Mouse (Mus musculus): ENCODE data around the gene Rnf141. TPM values are rescaled to one million over a fixed set of nuclear protein-coding genes. Genes with fewer than 3 reads are reported as not detected.

Rnf141 gene
- polyA plus RNA-seq, 1 experiment, result 19.1 TPM

DNA sequence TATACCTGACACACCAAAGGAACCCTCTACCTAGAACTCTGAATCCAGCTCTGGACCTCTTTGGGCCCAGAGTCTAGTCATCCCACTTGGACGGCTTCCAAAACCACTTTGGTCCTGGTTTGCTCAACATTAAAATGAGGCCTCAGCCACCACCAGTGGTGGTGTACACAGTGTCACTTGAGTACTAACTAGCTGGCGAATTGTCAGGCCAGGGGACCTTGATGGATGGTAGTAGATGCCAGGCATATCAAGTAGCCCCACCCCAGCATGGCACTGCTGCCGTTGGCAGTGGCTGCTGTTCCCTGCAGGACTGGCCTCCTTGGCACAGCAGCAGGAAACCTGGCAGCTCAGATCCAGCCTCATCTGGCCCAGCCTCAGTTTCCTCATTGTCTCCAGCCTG is 40.0 kb downstream of the Rnf141 start:
- 40% methylated on average over 3 of the region's 3 CpGs for WGBS
- DNase-seq (ENCODE audit: low read depth, low spot score), result no peak

DNA sequence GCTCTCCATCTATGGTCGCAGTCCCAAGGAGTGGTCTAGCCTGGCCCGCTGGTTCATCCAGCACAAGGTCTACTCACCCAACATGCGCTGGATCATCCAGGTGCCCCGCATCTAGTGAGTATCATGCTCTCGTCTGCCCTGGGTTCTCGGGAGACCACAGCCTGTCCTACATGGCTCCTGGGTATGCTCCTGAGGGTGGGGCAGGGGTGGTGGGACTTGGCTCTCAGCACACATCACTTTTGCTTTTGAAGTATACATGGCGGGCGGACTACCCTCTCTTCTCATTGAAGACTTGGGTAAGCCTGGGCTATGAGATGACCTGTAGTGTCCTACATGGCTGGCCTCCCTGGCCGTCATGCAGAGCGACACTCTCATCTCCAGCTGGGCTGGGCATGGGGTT is 41.1 kb downstream of the Rnf141 start:
- WGBS, result 97% methylated on average over 10 of the region's 10 CpGs
- no peak for DNase-seq (ENCODE audit: low read depth, low spot score)

- no peak for DNase-seq (ENCODE audit: low read depth, low spot score)
- WGBS, result 3% methylated on average over 4 of the region's 4 CpGs
These were observed 43.2 kb downstream of the Rnf141 start for GRCm38 (mm10) chr7:110801028-110801427.

- no peak for DNase-seq (ENCODE audit: low read depth, low spot score)
- 74% methylated on average over 11 of the region's 11 CpGs for WGBS
These were observed 46.4 kb downstream of the Rnf141 start for GRCm38 (mm10) chr7:110797722-110798409.

DNA sequence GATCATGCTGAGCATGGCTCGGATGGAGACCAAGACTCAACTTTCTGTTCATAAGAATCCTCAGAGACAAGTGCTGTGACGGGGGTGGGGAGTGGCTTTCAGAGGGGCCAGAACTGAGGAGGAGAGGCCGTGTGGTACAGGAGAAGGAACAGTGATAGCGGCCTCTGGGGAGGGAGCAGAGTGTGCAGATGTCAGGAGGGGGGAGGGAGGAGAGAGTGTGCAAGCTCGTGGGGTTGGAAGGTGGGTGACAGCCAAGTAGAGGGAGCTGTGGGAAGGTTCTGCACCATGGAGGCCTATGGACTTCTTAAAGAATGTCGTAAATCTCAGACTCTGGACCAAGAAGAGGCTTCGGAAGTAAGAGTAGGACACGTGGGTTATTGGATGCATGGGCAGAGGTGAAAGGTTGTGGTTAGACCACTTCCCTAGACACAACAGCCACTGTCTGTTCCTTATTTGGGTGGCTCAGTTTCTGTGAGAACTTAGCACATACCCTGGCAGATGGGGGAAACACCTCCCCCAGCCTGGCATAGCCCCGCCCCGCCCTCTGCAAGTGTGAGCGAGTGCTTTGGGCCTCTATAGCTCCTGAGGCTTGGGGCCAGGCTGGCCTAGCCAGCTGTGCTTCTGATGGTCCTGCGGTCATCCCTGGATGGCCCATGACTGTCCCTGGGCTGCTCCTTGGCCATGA is 47.7 kb downstream of the Rnf141 start:
- no peak for DNase-seq (ENCODE audit: low read depth, low spot score)

GRCm38 (mm10) chr7:110794722-110795121 is 49.5 kb downstream of the Rnf141 start:
- no peak for DNase-seq (ENCODE audit: low read depth, low spot score)
- 68% methylated on average over 4 of the region's 4 CpGs for WGBS

More for the DNA sequence above, 47.7 kb downstream of the Rnf141 start:
- WGBS, result 61% methylated on average over 12 of the region's 12 CpGs

- DNase-seq (ENCODE audit: low read depth, low spot score), result peak; percentile 90
- 47% methylated on average over 2 of the region's 2 CpGs for WGBS
These were observed 51.4 kb downstream of the Rnf141 start for GRCm38 (mm10) chr7:110792834-110793233.

DNA sequence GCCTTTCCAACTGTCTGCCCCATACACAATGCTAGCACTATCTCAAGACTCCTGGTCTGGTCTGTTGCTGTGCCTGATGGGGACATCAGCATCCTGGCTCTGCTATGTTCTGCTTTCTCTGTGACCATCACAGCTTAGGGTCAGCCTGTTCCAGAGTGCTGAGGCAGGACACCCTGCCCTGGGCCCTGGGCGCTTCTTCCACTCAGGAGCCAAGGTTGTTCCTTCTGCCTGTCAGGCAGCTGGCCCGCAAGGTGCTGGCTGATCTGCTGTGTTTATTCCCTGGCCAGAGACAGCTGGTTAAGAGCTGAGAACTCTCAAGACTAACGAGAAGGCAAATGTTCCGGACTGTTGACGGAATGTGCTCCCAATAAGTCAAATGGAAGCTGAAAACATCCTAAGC is 52.1 kb downstream of the Rnf141 start:
- 21% methylated on average over 5 of the region's 5 CpGs for WGBS
- DNase-seq (ENCODE audit: low read depth, low spot score), result no peak

- WGBS, result 85% methylated on average over 8 of the region's 8 CpGs
- no peak for DNase-seq (ENCODE audit: low read depth, low spot score)
These were observed 53.4 kb downstream of the Rnf141 start for GRCm38 (mm10) chr7:110790878-110791277.

DNA sequence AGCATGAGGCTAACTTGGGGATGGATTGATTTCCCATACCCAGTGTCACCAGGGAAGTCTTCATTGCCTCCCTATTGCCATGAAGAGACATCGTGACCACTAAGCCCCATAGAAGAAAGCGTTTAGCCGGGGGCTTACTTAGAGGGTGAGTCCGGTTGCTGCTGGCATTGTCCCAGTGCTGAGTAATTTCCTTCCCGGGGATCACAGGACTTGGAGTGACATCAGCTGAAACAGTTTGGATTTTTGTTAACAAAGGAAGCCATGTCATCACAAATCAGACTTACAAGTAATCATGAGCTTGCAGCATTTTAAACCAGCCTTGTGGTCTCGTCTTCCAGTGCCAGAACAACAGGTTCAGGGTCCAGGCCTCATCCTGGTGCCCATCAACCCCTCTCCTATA is 56.9 kb downstream of the Rnf141 start:
- no peak for DNase-seq (ENCODE audit: low read depth, low spot score)
- WGBS, result 65% methylated on average over 6 of the region's 6 CpGs

GRCm38 (mm10) chr7:110785741-110786146 is 58.5 kb downstream of the Rnf141 start:
- WGBS, result 68% methylated on average over 3 of the region's 3 CpGs
- DNase-seq (ENCODE audit: low read depth, low spot score), result no peak

DNA sequence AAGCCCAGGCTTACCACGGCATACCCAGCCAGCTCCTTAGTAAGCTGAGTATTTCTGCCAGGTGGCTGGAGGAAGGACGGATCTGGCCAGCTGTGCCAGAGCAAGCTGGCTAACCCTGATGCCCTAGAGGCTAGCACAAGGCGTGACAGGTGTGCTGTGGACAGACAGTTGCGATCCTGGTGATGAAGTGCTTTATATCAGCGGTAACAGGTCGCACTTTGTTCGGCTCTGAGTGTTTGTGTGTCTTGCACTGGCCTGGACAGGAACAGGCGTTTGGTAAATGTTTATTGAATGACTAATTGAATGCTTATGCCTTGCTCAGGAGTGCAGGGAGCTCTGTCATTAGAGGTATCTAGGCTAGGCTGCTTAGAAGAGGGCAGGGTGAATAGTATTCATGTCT is 59.3 kb downstream of the Rnf141 start:
- WGBS, result 29% methylated on average over 8 of the region's 8 CpGs
- peak; percentile 65 for DNase-seq (ENCODE audit: low read depth, low spot score)

- WGBS, result 57% methylated on average over 10 of the region's 10 CpGs
- no peak for DNase-seq (ENCODE audit: low read depth, low spot score)
These were observed 61.3 kb downstream of the Rnf141 start for GRCm38 (mm10) chr7:110782845-110783478.

DNA sequence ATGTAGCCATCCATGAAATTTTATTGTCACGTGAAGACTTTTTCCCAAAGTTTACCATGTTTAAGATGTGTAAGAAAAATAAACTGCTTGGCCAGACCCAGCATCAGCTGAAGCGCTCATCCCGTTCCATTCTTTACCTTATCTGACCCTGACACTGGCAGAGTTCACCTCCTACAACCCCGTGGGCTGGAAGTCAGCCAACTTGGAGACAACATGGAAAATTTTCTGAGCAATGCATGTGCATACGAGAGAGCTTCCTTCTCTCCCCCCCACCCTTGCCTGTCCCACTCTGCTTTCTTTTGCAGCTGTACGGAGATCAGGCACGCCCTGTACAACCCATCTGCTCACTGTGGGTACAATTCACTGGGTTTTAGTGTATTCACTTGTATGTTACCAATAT is 62.1 kb downstream of the Rnf141 start:
- WGBS, result 36% methylated on average over 7 of the region's 7 CpGs

GRCm38 (mm10) chr7:110781231-110781711 is 63.0 kb downstream of the Rnf141 start:
- DNase-seq (ENCODE audit: low read depth, low spot score), result no peak
- 64% methylated on average over 2 of the region's 2 CpGs for WGBS

More for the DNA sequence above, 62.1 kb downstream of the Rnf141 start:
- DNase-seq (ENCODE audit: low read depth, low spot score), result no peak

DNA sequence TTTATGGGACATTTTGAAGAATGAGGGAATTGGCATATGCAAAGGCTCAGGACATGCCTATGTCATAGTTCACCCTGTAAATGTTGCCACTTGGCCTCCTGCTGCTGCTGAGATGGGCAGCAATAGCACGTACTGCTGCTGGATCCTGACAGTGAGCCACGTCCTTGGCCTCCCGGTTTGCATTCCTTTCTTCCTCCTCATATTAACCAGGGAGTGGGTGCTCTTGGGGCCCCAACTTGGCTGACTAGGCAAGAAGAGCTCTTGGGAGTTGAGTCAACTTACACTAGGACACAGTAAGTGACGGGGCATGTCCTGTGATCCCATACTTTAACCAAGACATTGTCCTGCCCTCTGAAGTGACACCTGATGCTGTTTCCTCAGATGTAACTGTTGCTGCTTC is 63.7 kb downstream of the Rnf141 start:
- 70% methylated on average over 4 of the region's 4 CpGs for WGBS
- DNase-seq (ENCODE audit: low read depth, low spot score), result no peak

GRCm38 (mm10) chr7:110779605-110780111 is 64.6 kb downstream of the Rnf141 start:
- no peak for DNase-seq (ENCODE audit: low read depth, low spot score)
- WGBS, result 87% methylated on average over 8 of the region's 8 CpGs

- 91% methylated on average over 7 of the region's 7 CpGs for WGBS
- no peak for DNase-seq (ENCODE audit: low read depth, low spot score)
These were observed 65.3 kb downstream of the Rnf141 start for GRCm38 (mm10) chr7:110778933-110779332.

GRCm38 (mm10) chr7:110777146-110778001 is 66.9 kb downstream of the Rnf141 start:
- no peak for DNase-seq (ENCODE audit: low read depth, low spot score)
- 91% methylated on average over 18 of the region's 18 CpGs for WGBS

DNA sequence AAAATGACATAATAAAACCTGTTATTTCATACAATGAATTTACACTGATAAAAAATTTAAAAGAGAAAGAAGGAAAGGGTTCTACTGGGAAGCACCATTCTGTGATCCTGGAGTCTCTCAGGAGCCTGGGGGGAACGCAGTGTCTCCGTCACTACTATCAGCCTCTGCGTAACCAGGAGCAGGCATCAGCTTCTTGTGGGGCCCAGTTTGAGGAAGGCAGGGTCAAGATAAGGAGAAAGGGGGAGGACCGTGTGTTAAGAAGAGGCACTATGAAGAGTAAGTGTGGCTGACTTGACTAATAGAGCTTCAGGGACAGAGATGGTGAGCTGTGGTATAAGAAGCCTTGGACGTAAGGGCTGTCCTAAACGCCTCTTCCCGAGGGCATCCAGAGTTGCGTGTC is 69.6 kb downstream of the Rnf141 start:
- DNase-seq (ENCODE audit: low read depth, low spot score), result no peak
- WGBS, result 92% methylated on average over 8 of the region's 8 CpGs
